Mouse (Mus musculus) CH12.LX (cell line): ENCODE measurements around the gene Lypd6b. TPM values are rescaled to one million over a fixed set of nuclear protein-coding genes. Genes with fewer than 3 reads are reported as not detected.

Source experiments
- DNase-seq: peaks from one replicate; pipeline ENCODE4 v3.0.0-alpha.2; 2013; ENCODE audit errors: extremely low read depth
- H3K27ac ChIP-seq: 2 replicates; pipeline ENCODE4 v1.5.1; 2012; ENCODE audit warnings: low read depth, mild to moderate bottlenecking, control low read depth, moderate library complexity; ENCODE audit not compliant: insufficient read depth
- H3K27me3 ChIP-seq: replicated peaks from 2 replicates; pipeline ENCODE3; 2012; ENCODE audit warnings: inconsistent platforms
- H3K36me3 ChIP-seq, 2 experiments: replicated peaks in 1 of 2; 2 replicates each; pipeline versions ENCODE3 to v1.6.1; 2012; ENCODE audit warnings: inconsistent platforms in 1 of 2, low read length in 1 of 2, mild to moderate bottlenecking in 1 of 2, mixed read lengths in 1 of 2, moderate library complexity in 1 of 2; ENCODE audit not compliant: control insufficient read depth in 1 of 2, insufficient read depth in 1 of 2
- H3K4me1 ChIP-seq, 2 experiments: 2 replicates each; pipeline ENCODE4 v1.6.1; 2012; ENCODE audit warnings: inconsistent platforms in 1 of 2, moderate library complexity in 1 of 2; ENCODE audit not compliant: insufficient read depth in 2 of 2, control insufficient read depth in 1 of 2
- H3K4me2 ChIP-seq: 2 replicates; pipeline ENCODE4 v1.6.1; 2012; ENCODE audit warnings: low read depth, mild to moderate bottlenecking, control low read depth; ENCODE audit not compliant: poor library complexity, insufficient read depth, severe bottlenecking
- H3K4me3 ChIP-seq, 3 experiments: fragments of 150-350 bp in 1 of 3; sonication (generic) in 1 of 3; replicated peaks in 1 of 3; 2 replicates each; pipeline versions ENCODE3 to v1.5.1; 2011 to 2012; ENCODE audit warnings: low read depth in 2 of 3, low read length in 2 of 3, mild to moderate bottlenecking in 2 of 3, moderate library complexity in 2 of 3, control low read depth in 1 of 3, improper control_type of control experiment in 1 of 3, inconsistent platforms in 1 of 3, mixed read lengths in 1 of 3; ENCODE audit not compliant: poor library complexity in 1 of 3
- H3K79me2 ChIP-seq: replicated peaks from 2 replicates; pipeline ENCODE4 v1.6.1; 2012; ENCODE audit warnings: mild to moderate bottlenecking, moderate library complexity; ENCODE audit not compliant: control insufficient read depth, poor library complexity, insufficient read depth, severe bottlenecking; ENCODE audit errors: extremely low read depth
- H3K9ac ChIP-seq: 2 replicates; pipeline ENCODE4 v1.6.1; 2012; ENCODE audit warnings: low read depth, mild to moderate bottlenecking, control low read depth, moderate library complexity; ENCODE audit not compliant: insufficient read depth
- H3K9me3 ChIP-seq: replicated peaks from 2 replicates; pipeline ENCODE3; 2012; ENCODE audit warnings: low read length, inconsistent platforms, mixed read lengths
- CHD1 ChIP-seq: IDR thresholded peaks from 2 replicates; pipeline ENCODE4 v1.6.1; 2012; ENCODE audit warnings: low read depth, low read length, improper control_type of control experiment, inconsistent platforms
- CHD2 ChIP-seq: IDR thresholded peaks from 2 replicates; pipeline ENCODE4 v1.6.1; 2011; ENCODE audit warnings: low read length, improper control_type of control experiment
- EP300 ChIP-seq: IDR thresholded peaks from 2 replicates; pipeline ENCODE4 v1.6.1; 2011; ENCODE audit warnings: low read length, improper control_type of control experiment
- GABPA ChIP-seq: IDR thresholded peaks from 2 replicates; pipeline ENCODE4 v1.6.1; 2012; ENCODE audit warnings: low read depth, low read length, improper control_type of control experiment, inconsistent platforms; ENCODE audit not compliant: insufficient replicate concordance
- HCFC1 ChIP-seq: IDR thresholded peaks from 2 replicates; pipeline ENCODE4 v1.6.1; 2012; ENCODE audit warnings: low read depth, mild to moderate bottlenecking, inconsistent platforms, low read length, improper control_type of control experiment
- JUND ChIP-seq: conservative IDR thresholded peaks from 2 replicates; pipeline ENCODE4 v1.6.1; 2011; ENCODE audit warnings: low read depth, low read length, improper control_type of control experiment
- KAT2A ChIP-seq: IDR thresholded peaks from 2 replicates; pipeline ENCODE4 v1.6.1; 2012; ENCODE audit warnings: low read length, improper control_type of control experiment, inconsistent platforms; ENCODE audit not compliant: insufficient replicate concordance
- MEF2A ChIP-seq: IDR thresholded peaks from 2 replicates; pipeline ENCODE4 v1.6.1; 2014; ENCODE audit warnings: low read depth, mild to moderate bottlenecking, inconsistent platforms, low read length, improper control_type of control experiment, borderline replicate concordance
- POLR2AphosphoS2 ChIP-seq: IDR thresholded peaks from 2 replicates; pipeline ENCODE4 v1.6.1; 2011; ENCODE audit warnings: low read depth, low read length, improper control_type of control experiment
- RAD21 ChIP-seq: IDR thresholded peaks from 2 replicates; pipeline ENCODE4 v1.6.1; 2011; ENCODE audit warnings: low read depth, mild to moderate bottlenecking, low read length, improper control_type of control experiment, moderate library complexity
- RCOR1 ChIP-seq: conservative IDR thresholded peaks from 2 replicates; pipeline ENCODE4 v1.6.1; 2012; ENCODE audit warnings: low read depth, mild to moderate bottlenecking, inconsistent platforms, low read length, improper control_type of control experiment
- SIN3A ChIP-seq: IDR thresholded peaks from 2 replicates; pipeline ENCODE4 v1.6.1; 2012; ENCODE audit warnings: low read length, improper control_type of control experiment, inconsistent platforms
- TBP ChIP-seq: conservative IDR thresholded peaks from 2 replicates; pipeline ENCODE4 v1.6.1; 2011; ENCODE audit warnings: low read depth, low read length, improper control_type of control experiment
- TCF12 ChIP-seq: IDR thresholded peaks from 2 replicates; pipeline ENCODE4 v1.6.1; 2014; ENCODE audit warnings: low read depth, mild to moderate bottlenecking, inconsistent platforms, low read length, improper control_type of control experiment
- USF1 ChIP-seq: IDR thresholded peaks from 2 replicates; pipeline ENCODE4 v1.6.1; 2014; ENCODE audit warnings: low read depth, mild to moderate bottlenecking, inconsistent platforms, low read length, improper control_type of control experiment
- ZKSCAN1 ChIP-seq: IDR thresholded peaks from 2 replicates; pipeline ENCODE4 v1.6.1; 2012; ENCODE audit warnings: low read depth, inconsistent platforms, low read length, improper control_type of control experiment, borderline replicate concordance
- ZMIZ1 ChIP-seq: IDR thresholded peaks from 2 replicates; pipeline ENCODE4 v1.6.1; 2012; ENCODE audit warnings: low read depth, mild to moderate bottlenecking, inconsistent platforms, low read length, improper control_type of control experiment
- dilution Hi-C: fragments of 300-500 bp; cut with MboI; formaldehyde crosslinking; loops from 2 replicates; pipeline ENCODE4 v1.14.3; 2020; ENCODE audit warnings: low sequenced_read_pairs; ENCODE audit not compliant: extremely low pct_unique_long_range_greater_than_20kb, extremely low pct_ligation_motif_present
- in situ Hi-C: fragments of 300-500 bp; cut with MboI; formaldehyde crosslinking; loops from 3 replicates; pipeline ENCODE4 v1.14.3; 2019; ENCODE audit warnings: low sequenced_read_pairs, low pct_ligation_motif_present, low pct_unique_long_range_greater_than_20kb, mixed read lengths
- polyA plus RNA-seq: library from polyadenylated mRNA; unstranded; fragments of >175 nt; gene quantifications from 2 replicates; pipeline ENCODE4 v1.2.1, GENCODE M21; 2012; ENCODE audit warnings: low read depth; ENCODE audit not compliant: insufficient read length
- total RNA-seq, 2 experiments: library from RNA; depleted of rRNA; stranded (reverse); fragments of 300-350 nt in 1 of 2; fragments of >200 nt in 1 of 2; gene quantifications; 2 replicates each; pipeline ENCODE4 v1.2.3; 2012 to 2014

Lypd6b gene
- total and polyA plus RNA-seq, 3 experiments: 0.15 to 1.4 TPM; not detected in 1

GRCm38 (mm10) chr2:49964899-49965298, 177.4 kb downstream of the Lypd6b start:
- Histone ChIP-seq H3K9me3 (no peaks in the 10 kb centered on the region), H3K4me2 (no peak overlapping the region), H3K27ac (no peak overlapping the region), H3K27me3 (no peaks in the 10 kb centered on the region), H3K36me3 (no peaks in the 10 kb centered on the region), H3K4me1 (peaks cover 0 to 21% of the 10 kb centered on the region in 2 experiments; a peak in 2 of 4 replicates), H3K79me2 (no peaks in the 10 kb centered on the region), H3K9ac (no peak overlapping the region), H3K4me3 (no peak overlapping the region)
- TF ChIP-seq GABPA: no peak
- in situ Hi-C loops (no loop called here), dilution Hi-C loops (no loop called here)
- peak; percentile 44 for DNase-seq

GRCm38 (mm10) chr2:49967748-49968147, 180.3 kb downstream of the Lypd6b start:
- H3K27ac ChIP-seq: no peak overlapping the region
- H3K79me2 ChIP-seq: no peaks in the 10 kb centered on the region
- dilution Hi-C loops (no loop called here), in situ Hi-C loops (no loop called here)
- H3K9me3 ChIP-seq: no peaks in the 10 kb centered on the region
- H3K9ac ChIP-seq: no peak overlapping the region
- no peak overlapping the region for H3K4me3 ChIP-seq
- H3K36me3 ChIP-seq: no peaks in the 10 kb centered on the region
- DNase-seq: no peak
- TF ChIP-seq KAT2A (no peak), RAD21 (no peak), SIN3A (no peak), USF1 (no peak), MEF2A (no peak), CHD1 (no peak), JUND (no peak), EP300 (no peak), TBP (no peak), RCOR1 (no peak), TCF12 (no peak), HCFC1 (no peak), CHD2 (no peak), ZMIZ1 (no peak), ZKSCAN1 (no peak), POLR2AphosphoS2 (no peak)
- no peaks in the 10 kb centered on the region for H3K27me3 ChIP-seq
- H3K4me1 ChIP-seq: peaks cover 0 to 21% of the 10 kb centered on the region in 2 experiments; a peak in 2 of 4 replicates
- H3K4me2 ChIP-seq: no peak overlapping the region
